Mouse (Mus musculus): ENCODE data around the gene Gm2174. TPM values are rescaled to one million over a fixed set of nuclear protein-coding genes. Genes with fewer than 3 reads are reported as not detected.

Gene Gm2174
- 3.8 and 4.0 TPM in 2 replicates for polyA plus RNA-seq (2015; fragmentation: Nextera tagmentation; extraction: Ambion mirVana)

DNA sequence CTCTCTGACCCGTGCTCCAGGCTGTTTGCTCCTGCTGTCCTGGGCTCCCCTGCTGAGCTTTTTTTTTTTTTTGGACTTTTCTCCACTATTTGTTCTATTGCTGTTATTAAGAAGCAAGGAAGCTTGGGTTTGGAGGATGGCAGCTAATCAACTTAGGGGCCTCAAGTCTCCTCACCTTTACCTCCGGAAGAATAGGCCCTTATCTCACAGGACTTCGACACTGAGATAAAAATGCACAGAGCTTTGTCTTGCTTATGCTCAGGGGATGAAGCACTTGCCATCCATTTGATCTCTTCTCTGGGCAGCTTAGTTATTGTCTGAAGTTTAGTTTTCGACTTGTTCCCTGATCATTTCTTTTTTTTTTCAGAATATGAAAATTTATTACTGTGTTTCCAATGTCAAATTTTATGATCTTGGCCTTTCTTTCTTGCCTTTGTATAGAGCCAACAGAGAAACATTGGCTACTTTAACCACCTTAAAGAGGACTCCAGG is at the start of gene Gm2174:
Gene Gm2174, plus strand, starts transcription at position 442 of the 492 bp plus-strand sequence.

DNA sequence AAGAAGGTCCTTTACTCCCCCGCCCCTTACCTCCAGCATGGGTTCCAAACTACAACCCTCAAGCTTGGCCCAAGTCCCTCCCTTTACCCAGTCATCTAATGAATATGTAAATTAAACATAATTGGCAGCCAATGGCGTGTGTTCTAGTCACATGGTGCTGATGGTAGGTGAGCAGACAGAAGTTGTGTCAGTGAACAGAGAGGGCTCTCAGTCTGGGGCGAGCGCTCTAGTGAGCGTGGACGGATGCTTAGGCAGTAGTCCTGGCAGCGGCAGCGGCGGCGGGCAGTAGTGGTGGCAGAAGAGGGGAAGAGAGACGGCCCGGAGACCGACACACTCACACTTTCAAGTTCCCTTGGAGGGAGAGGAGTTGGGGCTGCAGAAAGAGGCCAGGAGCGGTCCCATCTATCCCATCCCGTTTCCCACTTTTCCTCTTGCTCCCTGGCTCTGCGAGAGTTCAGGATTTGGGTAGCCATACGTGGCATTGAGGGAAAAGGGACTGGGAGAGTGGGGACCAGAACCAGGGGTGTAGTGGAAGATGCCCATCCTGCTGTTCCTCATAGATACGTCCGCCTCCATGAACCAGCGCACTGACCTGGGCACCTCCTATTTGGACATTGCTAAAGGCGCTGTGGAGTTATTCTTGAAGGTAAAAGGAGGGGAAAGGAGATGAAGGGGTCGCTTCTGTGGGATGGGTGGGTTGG is 7.1 kb downstream of the Gm2174 start, which contains the start of gene Ints6l:
Gene Ints6l, plus strand, starts transcription at position 187 of the 701 bp plus-strand sequence.

Other genes starting within 250 kb of the Gm2174 start
- not detected in 2 replicates for gene Gm773, start 235.1 kb upstream of the Gm2174 start, polyA plus RNA-seq (2015; fragmentation: Nextera tagmentation; extraction: Ambion mirVana)
- 5.3 and 5.4 TPM in 2 replicates for gene Zfp449, start 101.6 kb upstream of the Gm2174 start, polyA plus RNA-seq (2015; fragmentation: Nextera tagmentation; extraction: Ambion mirVana)
- gene Smim10l2a, start 73.4 kb upstream of the Gm2174 start, polyA plus RNA-seq (2015; fragmentation: Nextera tagmentation; extraction: Ambion mirVana) = 0.17 and 0.22 TPM in 2 replicates
- gene Ints6l, start 6.9 kb downstream of the Gm2174 start, polyA plus RNA-seq (2015; fragmentation: Nextera tagmentation; extraction: Ambion mirVana) = 13.9 and 14.4 TPM in 2 replicates
- not detected in 2 replicates for gene Gm10477, start 76.8 kb downstream of the Gm2174 start, polyA plus RNA-seq (2015; fragmentation: Nextera tagmentation; extraction: Ambion mirVana)
- gene Gm648, start 101.6 kb downstream of the Gm2174 start, polyA plus RNA-seq (2015; fragmentation: Nextera tagmentation; extraction: Ambion mirVana) = not detected in 2 replicates
- gene Mmgt1, start 150.1 kb downstream of the Gm2174 start, polyA plus RNA-seq (2015; fragmentation: Nextera tagmentation; extraction: Ambion mirVana) = 11.1 and 11.2 TPM in 2 replicates
- gene Slc9a6, start 161.8 kb downstream of the Gm2174 start, polyA plus RNA-seq (2015; fragmentation: Nextera tagmentation; extraction: Ambion mirVana) = 7.4 and 8.2 TPM in 2 replicates